Mouse (Mus musculus) midbrain, embryonic 12.5 days (tissue): ENCODE measurements at regions not wholly inside any gene's neighbourhood (a gene's known extent, or its start where the extent isn't known, plus 50 kb on each side); places are given as distances from the start of the nearest gene placed in this dataset.

Experiments used
- ATAC-seq: fragments of 200-750 bp; cut with Nextera tagmentation; 2 replicates; pipeline ENCODE4 v1.8.0; 2017; ENCODE audit warnings: low read depth, moderate TSS enrichment, moderate library complexity; ENCODE audit not compliant: low FRiP score
- H3K27ac ChIP-seq: fragments of 300-500 bp; sonication (generic); replicated peaks from 2 replicates; pipeline ENCODE4 v1.5.1; 2016; ENCODE audit warnings: mild to moderate bottlenecking
- H3K27me3 ChIP-seq: fragments of 300-500 bp; sonication (generic); 2 replicates; pipeline ENCODE4 v1.6.1; 2016; ENCODE audit warnings: mild to moderate bottlenecking
- H3K36me3 ChIP-seq: fragments of 300-500 bp; sonication (generic); 2 replicates; pipeline ENCODE4 v1.6.1; 2016
- H3K4me1 ChIP-seq: fragments of 300-500 bp; sonication (generic); 2 replicates; pipeline ENCODE4 v1.6.1; 2016
- H3K4me2 ChIP-seq: fragments of 300-500 bp; sonication (generic); replicated peaks from 2 replicates; pipeline ENCODE4 v1.6.1; 2016; ENCODE audit warnings: mild to moderate bottlenecking, moderate library complexity
- H3K4me3 ChIP-seq: fragments of 300-500 bp; sonication (generic); 2 replicates; pipeline ENCODE4 v1.5.1; 2016; ENCODE audit warnings: mild to moderate bottlenecking
- H3K9ac ChIP-seq: fragments of 300-500 bp; sonication (generic); replicated peaks from 2 replicates; pipeline ENCODE4 v1.6.1; 2016; ENCODE audit warnings: mild to moderate bottlenecking, moderate library complexity
- H3K9me3 ChIP-seq: fragments of 300-500 bp; sonication (generic); 2 replicates; pipeline ENCODE4 v1.6.1; 2016; ENCODE audit warnings: mild to moderate bottlenecking
- WGBS: fragments of 180-500 bp; shearing (Covaris S2); methylation state at CpG from one replicate; pipeline ENCODE4 v1.1.7; 2016; 5-methylcytosine and 5-hydroxymethylcytosine counted together

- H3K27me3 ChIP-seq: peaks cover 11% of the 10 kb centered on the region; the same call in 1 of the 2 replicates
- H3K4me2 ChIP-seq: peak overlapping the region; percentile 71
- peak; percentile 79 for ATAC-seq
- peak overlapping the region; percentile 98 for H3K9ac ChIP-seq
- no peaks in the 10 kb centered on the region for H3K9me3 ChIP-seq
- H3K4me3 ChIP-seq: peak overlapping the region; percentile 76
- under 1% methylated on average over 52 of the region's 54 CpGs for WGBS
- no peaks in the 10 kb centered on the region for H3K36me3 ChIP-seq
- H3K27ac ChIP-seq: peak overlapping the region; percentile 100
- peaks cover 18% of the 10 kb centered on the region for H3K4me1 ChIP-seq
These were observed 67.9 kb upstream of the Cplx2 start for GRCm38 (mm10) chr13:54303071-54303924.

- H3K36me3 ChIP-seq: no peaks in the 10 kb centered on the region
- no peak overlapping the region for H3K4me3 ChIP-seq
- H3K27ac ChIP-seq: peak overlapping the region; percentile 100
- 68% methylated on average over 5 of the region's 5 CpGs for WGBS
- no peaks in the 10 kb centered on the region for H3K9me3 ChIP-seq
- peaks cover 11% of the 10 kb centered on the region; the same call in 1 of the 2 replicates for H3K27me3 ChIP-seq
- ATAC-seq: no peak
- peaks cover 25% of the 10 kb centered on the region for H3K4me1 ChIP-seq
- peak overlapping the region; percentile 98; the same call in 1 of the 2 replicates for H3K9ac ChIP-seq
- H3K4me2 ChIP-seq: peak overlapping the region; percentile 71
These were observed 66.9 kb upstream of the Cplx2 start for GRCm38 (mm10) chr13:54304251-54304650.

GRCm38 (mm10) chr13:54308591-54308990, 62.6 kb upstream of the Cplx2 start:
- WGBS: 52% methylated on average over 2 of the region's 2 CpGs
- H3K4me2 ChIP-seq: no peak overlapping the region
- no peak overlapping the region for H3K4me3 ChIP-seq
- no peaks in the 10 kb centered on the region for H3K9me3 ChIP-seq
- H3K27ac ChIP-seq: peak overlapping the region; percentile 67
- H3K36me3 ChIP-seq: peaks cover 8% of the 10 kb centered on the region; the same call in 1 of the 2 replicates
- no peak for ATAC-seq
- H3K4me1 ChIP-seq: peaks cover 21% of the 10 kb centered on the region
- H3K9ac ChIP-seq: no peak overlapping the region
- no peaks in the 10 kb centered on the region for H3K27me3 ChIP-seq

- 53% methylated on average over 5 of the region's 5 CpGs for WGBS
- ATAC-seq: no peak
- Histone ChIP-seq H3K4me1 (peaks cover 20% of the 10 kb centered on the region), H3K27me3 (no peaks in the 10 kb centered on the region), H3K4me3 (no peak overlapping the region), H3K9me3 (no peaks in the 10 kb centered on the region), H3K27ac (peak overlapping the region; percentile 67), H3K36me3 (peaks cover 8% of the 10 kb centered on the region; the same call in 1 of the 2 replicates), H3K4me2 (no peak overlapping the region), H3K9ac (no peak overlapping the region)
These were observed 61.8 kb upstream of the Cplx2 start for GRCm38 (mm10) chr13:54309354-54309753.

GRCm38 (mm10) chr13:54310144-54310543, 61.0 kb upstream of the Cplx2 start:
- no peak overlapping the region for H3K4me3 ChIP-seq
- ATAC-seq: no peak
- no peaks in the 10 kb centered on the region for H3K27me3 ChIP-seq
- peaks cover 8% of the 10 kb centered on the region; the same call in 1 of the 2 replicates for H3K36me3 ChIP-seq
- H3K9me3 ChIP-seq: no peaks in the 10 kb centered on the region
- no peak overlapping the region for H3K4me2 ChIP-seq
- peaks cover 19% of the 10 kb centered on the region for H3K4me1 ChIP-seq
- WGBS: 63% methylated on average over 4 of the region's 4 CpGs
- 0 out of 2 replicates have a peak overlapping the region, but pooled peaks have one; percentile 67 for H3K27ac ChIP-seq
- no peak overlapping the region for H3K9ac ChIP-seq

- 89% methylated on average over 4 of the region's 4 CpGs for WGBS
These were observed 59.7 kb upstream of the Cplx2 start for GRCm38 (mm10) chr13:54311327-54312026.

GRCm38 (mm10) chr13:54312405-54313185, 58.6 kb upstream of the Cplx2 start:
- H3K4me1 ChIP-seq: peaks cover 19% of the 10 kb centered on the region
- ATAC-seq: no peak
- no peaks in the 10 kb centered on the region for H3K27me3 ChIP-seq
- WGBS: 79% methylated on average over 18 of the region's 18 CpGs
- H3K4me3 ChIP-seq: no peak overlapping the region
- peaks cover 8% of the 10 kb centered on the region; the same call in 1 of the 2 replicates for H3K36me3 ChIP-seq
- no peak overlapping the region for H3K9ac ChIP-seq
- no peak overlapping the region for H3K27ac ChIP-seq
- H3K9me3 ChIP-seq: no peaks in the 10 kb centered on the region
- H3K4me2 ChIP-seq: no peak overlapping the region

More at GRCm38 (mm10) chr13:54311327-54312026, 59.7 kb upstream of the Cplx2 start:
- H3K27me3 ChIP-seq: no peaks in the 10 kb centered on the region
- peaks cover 19% of the 10 kb centered on the region for H3K4me1 ChIP-seq
- no peak overlapping the region for H3K9ac ChIP-seq
- no peak overlapping the region for H3K4me3 ChIP-seq
- peaks cover 8% of the 10 kb centered on the region; the same call in 1 of the 2 replicates for H3K36me3 ChIP-seq
- no peak overlapping the region for H3K27ac ChIP-seq
- ATAC-seq: no peak
- H3K4me2 ChIP-seq: no peak overlapping the region
- no peaks in the 10 kb centered on the region for H3K9me3 ChIP-seq

- H3K9ac ChIP-seq: no peak overlapping the region
- no peak overlapping the region for H3K4me2 ChIP-seq
- WGBS: 92% methylated on average over 3 of the region's 3 CpGs
- peaks cover 8% of the 10 kb centered on the region; the same call in 1 of the 2 replicates for H3K36me3 ChIP-seq
- H3K4me1 ChIP-seq: peaks cover 13% of the 10 kb centered on the region
- no peaks in the 10 kb centered on the region for H3K27me3 ChIP-seq
- H3K4me3 ChIP-seq: no peak overlapping the region
- no peak overlapping the region for H3K27ac ChIP-seq
- no peaks in the 10 kb centered on the region for H3K9me3 ChIP-seq
- ATAC-seq: no peak
These were observed 55.8 kb upstream of the Cplx2 start for GRCm38 (mm10) chr13:54315333-54315732.

- 89% methylated on average over 6 of the region's 6 CpGs for WGBS
- Histone ChIP-seq H3K36me3 (peaks cover 5% of the 10 kb centered on the region; the same call in 1 of the 2 replicates), H3K4me1 (peaks cover 16% of the 10 kb centered on the region; the same call in 1 of the 2 replicates), H3K27me3 (no peaks in the 10 kb centered on the region), H3K27ac (no peak overlapping the region), H3K9ac (no peak overlapping the region), H3K9me3 (no peaks in the 10 kb centered on the region), H3K4me2 (no peak overlapping the region), H3K4me3 (no peak overlapping the region)
- no peak for ATAC-seq
These were observed 54.2 kb upstream of the Cplx2 start for GRCm38 (mm10) chr13:54316907-54317306.

- Histone ChIP-seq H3K4me1 (peaks cover 26% of the 10 kb centered on the region), H3K9ac (no peak overlapping the region), H3K27me3 (no peaks in the 10 kb centered on the region), H3K27ac (no peak overlapping the region), H3K9me3 (no peaks in the 10 kb centered on the region), H3K4me3 (no peak overlapping the region), H3K36me3 (no peaks in the 10 kb centered on the region), H3K4me2 (no peak overlapping the region)
- 87% methylated on average over 4 of the region's 4 CpGs for WGBS
- ATAC-seq: no peak
These were observed 53.0 kb upstream of the Cplx2 start for GRCm38 (mm10) chr13:54318161-54318560.

- H3K36me3 ChIP-seq: no peaks in the 10 kb centered on the region
- no peak for ATAC-seq
- no peaks in the 10 kb centered on the region for H3K9me3 ChIP-seq
- H3K27ac ChIP-seq: no peak overlapping the region
- H3K4me1 ChIP-seq: peaks cover 30% of the 10 kb centered on the region
- H3K27me3 ChIP-seq: no peaks in the 10 kb centered on the region
- WGBS: 84% methylated on average over 5 of the region's 5 CpGs
- no peak overlapping the region for H3K4me2 ChIP-seq
- no peak overlapping the region for H3K4me3 ChIP-seq
- H3K9ac ChIP-seq: no peak overlapping the region
These were observed 52.5 kb upstream of the Cplx2 start for GRCm38 (mm10) chr13:54318601-54319000.
